Mouse (Mus musculus): ENCODE measurements around the gene Pou2f3.

- TF ChIP-seq POLR2A (IDR thresholded peaks at IDR 0.05; ENCODE audit: borderline replicate concordance, extremely low read depth, low read depth, low read length) (no peak), CTCF (IDR thresholded peaks at IDR 0.05; ENCODE audit: insufficient read depth, low read length) (no peak)
Measured at GRCm38 (mm10) chr9:43097801-43098557, 112.2 kb downstream of the Pou2f3 start.
